Mouse (Mus musculus) NIH3T3 (cell line): ENCODE measurements around the gene Spin2c.
A peak's percentile ranks its signal among the peaks of the same experiment; 100 is the strongest.

ENCODE experiments used
- DNase-seq: peaks from one replicate; pipeline ENCODE4 v3.0.0-alpha.2; 2012; ENCODE audit warnings: low read depth

Gene Spin2c

DNA sequence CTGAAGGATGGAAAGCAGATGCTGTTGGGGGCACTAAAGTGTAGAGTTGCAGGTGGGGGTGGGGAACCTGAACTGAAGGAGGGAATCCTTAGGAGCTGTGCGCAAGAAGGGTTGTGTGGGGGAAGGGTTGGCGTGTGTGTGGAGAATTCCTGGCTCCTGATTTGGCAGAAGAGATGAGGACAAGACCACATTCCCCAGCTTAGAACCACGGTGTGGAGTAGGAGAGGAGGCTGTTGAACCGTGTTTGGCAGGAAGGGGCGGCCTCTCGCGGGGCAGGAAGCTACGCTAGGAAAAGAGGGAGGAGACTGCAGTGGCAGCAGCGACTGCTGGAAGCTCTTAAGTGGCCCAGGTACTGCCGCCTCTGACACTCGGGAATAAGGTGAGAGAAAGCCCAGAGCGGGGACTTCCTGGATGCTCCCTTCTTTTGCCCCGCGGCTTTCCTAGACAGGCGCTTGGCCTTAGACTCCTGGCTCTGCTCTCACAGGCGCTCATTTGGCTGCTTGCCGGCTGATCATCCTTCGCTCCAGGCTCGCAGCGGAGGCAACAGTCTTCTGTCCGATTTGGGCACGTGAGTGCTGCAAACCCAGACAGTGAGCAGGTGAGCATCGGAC, at the start of gene Spin2c:
Spin2c (plus strand) TSS at position 275 of the 611 bp plus-strand sequence.
- peak; percentile 61 for DNase-seq

DNA sequence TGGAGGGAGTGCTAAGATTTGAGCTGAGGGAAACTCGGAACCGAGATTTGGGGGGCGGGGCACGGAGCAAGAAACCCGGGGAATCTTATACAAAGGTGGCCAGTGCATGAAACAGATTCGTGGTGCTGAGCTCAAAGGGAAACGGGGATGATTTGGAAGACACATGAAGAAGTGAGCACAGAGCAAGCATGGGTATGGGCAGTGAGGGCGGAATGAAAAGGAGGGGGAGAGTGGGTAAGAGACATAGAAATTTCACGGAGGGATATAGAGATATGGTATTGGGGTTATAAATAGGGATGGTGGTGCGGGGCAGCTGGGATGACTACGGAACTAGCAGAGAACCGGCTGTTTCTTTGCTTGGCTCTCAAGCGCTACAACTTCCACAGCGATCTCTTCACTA, 581 bp downstream of the Spin2c start:
- DNase-seq = no peak
